In the genomic region with DNA sequence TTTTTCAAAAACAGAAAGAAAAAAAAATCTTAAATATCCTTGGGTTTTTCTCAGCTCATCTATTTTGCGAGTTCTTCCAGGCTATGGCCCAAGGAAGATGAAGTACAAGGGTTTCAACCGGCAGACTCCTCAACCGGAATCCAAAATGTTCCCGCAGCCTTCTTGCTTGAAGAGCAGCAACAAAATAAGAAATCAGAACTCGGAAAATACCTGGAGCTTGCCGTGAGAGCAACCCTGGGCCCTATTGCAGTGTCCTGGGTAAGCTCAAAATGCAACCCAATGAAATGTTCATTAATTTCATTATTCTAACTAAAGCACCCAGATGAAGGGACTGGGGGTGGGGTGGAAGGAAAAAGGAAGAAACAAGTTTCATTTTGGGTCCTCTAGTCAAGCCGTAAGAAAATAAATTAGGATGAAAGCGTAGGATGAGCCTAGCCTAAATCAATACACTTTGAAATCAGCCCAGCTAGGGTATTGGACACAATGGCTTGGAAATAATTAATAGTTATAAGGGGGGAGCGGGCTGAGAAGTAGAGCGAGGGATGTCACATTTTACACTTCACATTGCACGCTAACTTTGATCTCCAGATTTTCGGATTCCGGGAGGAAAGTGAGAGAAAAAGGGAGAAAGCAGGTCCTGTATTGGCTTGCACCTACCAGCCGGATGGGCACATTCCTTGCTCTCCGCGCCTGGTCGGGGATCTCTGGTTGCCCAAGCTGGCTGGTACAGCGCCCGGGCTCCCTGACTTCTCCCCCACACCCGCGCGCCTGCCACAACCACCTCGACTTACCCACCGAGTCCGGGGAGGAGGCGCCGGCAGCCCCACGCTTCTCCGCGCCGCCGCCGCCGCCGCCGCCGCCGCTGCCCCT, we compare ENCODE assay signal across 8 mouse cellular contexts. TPM values are rescaled to one million over a fixed set of nuclear protein-coding genes. Genes with fewer than 3 reads are reported as not detected.
DNase-seq lines count a peak whose midpoint lies in the region; ATAC-seq and TF ChIP-seq lines count a peak whose summit lies in the region.

No protein-coding gene starts in this region.

- no peaks in the 10 kb centered on the region for H3K9me3 ChIP-seq in intestine, embryonic 16.5 days (ENCODE audit: control insufficient read depth, low read length)
- H3K9me3 ChIP-seq in liver, postnatal 0 days (ENCODE audit: low read length) = no peaks in the 10 kb centered on the region

- no peak for TF ChIP-seq CTCF in liver, postnatal 0 days (IDR thresholded peaks at IDR 0.05; ENCODE audit: low read depth)

- ATAC-seq in intestine, embryonic 16.5 days = no peak
- ATAC-seq in liver, postnatal 0 days = no peak

- H3K4me2 ChIP-seq in intestine, embryonic 16.5 days (ENCODE audit: low read depth, low read length) = peak overlapping the region; percentile 79
- peak overlapping the region; percentile 89 for H3K4me2 ChIP-seq in liver, postnatal 0 days (ENCODE audit: low read depth, low read length)

- intact Hi-C loops in left cerebral cortex, postnatal 25 days (cut with DNase I) = loop anchor here (5.0 kb wide), 5 partner anchors 97 to 1413 kb away; no protein-coding TSS in a partner anchor

- peak overlapping the region; percentile 98 for H3K9ac ChIP-seq in intestine, embryonic 16.5 days (ENCODE audit: low read depth, low read length)
- peak overlapping the region; percentile 97 for H3K9ac ChIP-seq in liver, postnatal 0 days (replicated peaks)

- WGBS in intestine, embryonic 16.5 days = 4% methylated on average over 38 of the region's 38 CpGs
- WGBS in liver, postnatal 0 days (ENCODE audit: insufficient replicate concordance) = 13% methylated on average over 25 of the region's 38 CpGs

- H3K4me3 ChIP-seq in intestine, embryonic 16.5 days (ENCODE audit: low read length) = peak overlapping the region; percentile 86
- H3K4me3 ChIP-seq in liver, postnatal 0 days (ENCODE audit: low read depth, low read length) = peak overlapping the region; percentile 81

- no peaks in the 10 kb centered on the region for H3K4me1 ChIP-seq in intestine, embryonic 16.5 days (ENCODE audit: control insufficient read depth, insufficient read depth, low read length)
- 0 out of 2 replicates have a peak, but pooled peaks cover 2% of the 10 kb centered on the region for H3K4me1 ChIP-seq in liver, postnatal 0 days (ENCODE audit: insufficient read depth)

- no peaks in the 10 kb centered on the region for H3K36me3 ChIP-seq in intestine, embryonic 16.5 days (ENCODE audit: control insufficient read depth, insufficient read depth, low read length)
- 0 out of 2 replicates have a peak, but pooled peaks cover 3% of the 10 kb centered on the region for H3K36me3 ChIP-seq in liver, postnatal 0 days (replicated peaks; ENCODE audit: insufficient read depth, low read length)

- H3K27me3 ChIP-seq in intestine, embryonic 16.5 days (replicated peaks; ENCODE audit: control insufficient read depth, insufficient read depth, low read length) = no peaks in the 10 kb centered on the region
- H3K27me3 ChIP-seq in liver, postnatal 0 days (ENCODE audit: insufficient read depth, low read length) = 0 out of 2 replicates have a peak, but pooled peaks cover 4% of the 10 kb centered on the region

- TF ChIP-seq EP300 in liver, postnatal 0 days (IDR thresholded peaks at IDR 0.05; ENCODE audit: low read depth) = no peak

- peak overlapping the region; percentile 100 for H3K27ac ChIP-seq in intestine, embryonic 16.5 days (ENCODE audit: low read length)
- peak overlapping the region; percentile 100 for H3K27ac ChIP-seq in liver, postnatal 0 days (ENCODE audit: low read depth)

- DNase-seq in left cerebral cortex, postnatal 25 days (ENCODE audit: low spot score in 2 of 2) = peak; percentile 41 to 42
- DNase-seq in left cerebral cortex, adult 11 months (ENCODE audit: low spot score) = no peak
- DNase-seq in cerebellum, postnatal 25 days = peak; percentile 51 to 65
- DNase-seq in gastrocnemius, postnatal 4 days (ENCODE audit: low spot score in 2 of 2) = peak; percentile 30 to 50
- DNase-seq in liver, postnatal 0 days = peak; percentile 49
- peak; percentile 34 for DNase-seq in ovary, postnatal 10 days (ENCODE audit: low spot score)
- DNase-seq in urinary bladder, postnatal 14 days (ENCODE audit: low spot score) = peak; percentile 31

RNA-seq across cellular contexts. Expression of a gene that starts 2.5 kb away (rescaled TPM):
- 100 to 1,000 TPM; 132 to 157 TPM for total RNA-seq in left cerebral cortex, postnatal 25 days (2021)
- total RNA-seq in gastrocnemius, postnatal 4 days (2021) = 10 to 100 TPM; 47.2 to 50.8 TPM
- 74.8 and 74.9 TPM in 2 replicates for polyA plus RNA-seq in intestine, embryonic 16.5 days (2015; fragmentation: Nextera tagmentation; extraction: Ambion mirVana)
- 18.4 and 18.9 TPM in 2 replicates for polyA plus RNA-seq in liver, postnatal 0 days (2015; fragmentation: Nextera tagmentation; extraction: Ambion mirVana)
